Mouse (Mus musculus) midbrain, embryonic 12.5 days (tissue): Measurements from ENCODE around the gene Gxylt2. TPM values are rescaled to one million over a fixed set of nuclear protein-coding genes. Genes with fewer than 3 reads are reported as not detected.

ENCODE experiments used
- ATAC-seq: fragments of 200-750 bp; cut with Nextera tagmentation; 2 replicates; pipeline ENCODE4 v1.8.0; 2017; ENCODE audit warnings: low read depth, moderate TSS enrichment, moderate library complexity; ENCODE audit not compliant: low FRiP score
- H3K27ac ChIP-seq: fragments of 300-500 bp; sonication (generic); replicated peaks from 2 replicates; pipeline ENCODE4 v1.5.1; 2016; ENCODE audit warnings: mild to moderate bottlenecking
- H3K27me3 ChIP-seq: fragments of 300-500 bp; sonication (generic); 2 replicates; pipeline ENCODE4 v1.6.1; 2016; ENCODE audit warnings: mild to moderate bottlenecking
- H3K36me3 ChIP-seq: fragments of 300-500 bp; sonication (generic); 2 replicates; pipeline ENCODE4 v1.6.1; 2016
- H3K4me1 ChIP-seq: fragments of 300-500 bp; sonication (generic); 2 replicates; pipeline ENCODE4 v1.6.1; 2016
- H3K4me2 ChIP-seq: fragments of 300-500 bp; sonication (generic); replicated peaks from 2 replicates; pipeline ENCODE4 v1.6.1; 2016; ENCODE audit warnings: mild to moderate bottlenecking, moderate library complexity
- H3K4me3 ChIP-seq: fragments of 300-500 bp; sonication (generic); 2 replicates; pipeline ENCODE4 v1.5.1; 2016; ENCODE audit warnings: mild to moderate bottlenecking
- H3K9ac ChIP-seq: fragments of 300-500 bp; sonication (generic); replicated peaks from 2 replicates; pipeline ENCODE4 v1.6.1; 2016; ENCODE audit warnings: mild to moderate bottlenecking, moderate library complexity
- H3K9me3 ChIP-seq: fragments of 300-500 bp; sonication (generic); 2 replicates; pipeline ENCODE4 v1.6.1; 2016; ENCODE audit warnings: mild to moderate bottlenecking
- WGBS: fragments of 180-500 bp; shearing (Covaris S2); methylation state at CpG from one replicate; pipeline ENCODE4 v1.1.7; 2016; 5-methylcytosine and 5-hydroxymethylcytosine counted together
- polyA plus RNA-seq: library from polyadenylated mRNA; unstranded; fragments of >200 nt; fragmentation: Nextera tagmentation; extraction: Ambion mirVana; gene quantifications from 2 replicates; pipeline ENCODE4 v1.2.1, GENCODE M21; 2016

The Gxylt2 gene
- polyA plus RNA-seq, 1 experiment from 2014 or later: 6.0 TPM

DNA sequence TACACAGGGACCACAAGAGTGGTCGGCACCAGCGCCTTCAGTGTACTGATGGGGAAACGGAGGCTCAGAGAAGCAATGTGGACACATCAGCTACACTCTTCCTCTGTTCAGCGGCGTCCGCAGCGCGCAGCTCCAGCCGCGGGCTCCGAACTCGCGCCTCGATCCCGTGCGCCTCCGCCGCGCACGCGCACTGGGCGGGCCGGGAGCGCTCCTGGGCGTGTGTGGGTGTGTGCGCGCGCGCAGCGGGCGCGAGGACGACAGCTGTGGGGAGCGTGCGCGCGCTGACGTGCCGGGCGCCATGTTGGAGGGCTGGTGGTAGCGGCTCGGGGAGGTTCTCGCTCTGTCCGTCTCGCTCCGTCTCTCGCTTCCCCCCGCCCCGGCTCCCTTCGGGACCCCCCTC is 128.8 kb downstream of the Gxylt2 start, which contains the start of gene Ppp4r2:
Gene Ppp4r2, plus strand, starts transcription at position 268 of the 400 bp plus-strand sequence.
- Histone ChIP-seq H3K36me3 (peaks cover 31% of the 10 kb centered on the region), H3K4me3 (peak within 1 kb of the TSS; percentile 82), H3K9ac (peak within 1 kb of the TSS; percentile 86), H3K4me2 (peak within 1 kb of the TSS; percentile 56), H3K4me1 (peaks cover 18% of the 10 kb centered on the region), H3K9me3 (no peaks in the 10 kb centered on the region), H3K27ac (peak within 1 kb of the TSS; percentile 89), H3K27me3 (no peaks in the 10 kb centered on the region)
- WGBS: under 1% methylated on average over 42 of the region's 50 CpGs
- peak; percentile 93 for ATAC-seq

DNA sequence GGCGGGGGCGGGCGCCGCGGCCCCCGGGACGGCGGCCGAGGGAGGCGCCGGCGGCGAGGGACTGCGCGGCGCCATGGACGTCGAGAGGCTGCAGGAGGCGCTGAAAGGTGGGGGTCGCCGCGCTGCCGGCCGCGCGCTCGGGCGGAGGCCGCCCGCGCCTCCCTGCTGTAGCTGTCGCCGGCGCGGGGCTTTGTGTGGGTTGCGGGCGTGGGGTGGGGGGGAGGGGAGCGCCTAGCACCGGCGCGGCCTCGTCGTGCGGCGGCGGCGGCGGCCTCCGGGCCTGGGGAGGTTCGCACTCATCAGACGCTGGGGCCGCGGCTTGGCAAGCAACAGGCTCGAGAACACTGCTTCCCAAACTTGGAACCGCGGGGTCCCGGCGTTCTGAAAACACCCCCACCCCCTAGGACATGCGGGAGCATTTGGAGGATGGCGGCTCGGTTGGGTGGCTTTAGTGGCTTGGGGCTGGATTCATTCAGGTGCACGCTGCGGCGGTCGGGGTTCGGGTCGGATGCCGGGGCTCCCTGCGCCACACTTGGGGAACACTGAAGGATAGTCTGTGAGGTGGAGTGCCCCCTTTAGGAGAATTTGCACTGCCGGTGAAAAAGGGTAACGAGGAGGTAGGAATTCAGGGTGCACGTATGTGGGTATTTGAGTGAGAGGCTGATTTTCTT is 129.4 kb downstream of the Gxylt2 start:
- H3K9me3 ChIP-seq: no peaks in the 10 kb centered on the region
- H3K36me3 ChIP-seq: peaks cover 37% of the 10 kb centered on the region
- peak overlapping the region; percentile 86 for H3K9ac ChIP-seq
- peak; percentile 92 for ATAC-seq
- no peaks in the 10 kb centered on the region for H3K27me3 ChIP-seq
- H3K4me1 ChIP-seq: peaks cover 20% of the 10 kb centered on the region
- H3K4me3 ChIP-seq: peak overlapping the region; percentile 82
- WGBS: under 1% methylated on average over 42 of the region's 72 CpGs
- H3K27ac ChIP-seq: peak overlapping the region; percentile 89
- peak overlapping the region; percentile 56 for H3K4me2 ChIP-seq

DNA sequence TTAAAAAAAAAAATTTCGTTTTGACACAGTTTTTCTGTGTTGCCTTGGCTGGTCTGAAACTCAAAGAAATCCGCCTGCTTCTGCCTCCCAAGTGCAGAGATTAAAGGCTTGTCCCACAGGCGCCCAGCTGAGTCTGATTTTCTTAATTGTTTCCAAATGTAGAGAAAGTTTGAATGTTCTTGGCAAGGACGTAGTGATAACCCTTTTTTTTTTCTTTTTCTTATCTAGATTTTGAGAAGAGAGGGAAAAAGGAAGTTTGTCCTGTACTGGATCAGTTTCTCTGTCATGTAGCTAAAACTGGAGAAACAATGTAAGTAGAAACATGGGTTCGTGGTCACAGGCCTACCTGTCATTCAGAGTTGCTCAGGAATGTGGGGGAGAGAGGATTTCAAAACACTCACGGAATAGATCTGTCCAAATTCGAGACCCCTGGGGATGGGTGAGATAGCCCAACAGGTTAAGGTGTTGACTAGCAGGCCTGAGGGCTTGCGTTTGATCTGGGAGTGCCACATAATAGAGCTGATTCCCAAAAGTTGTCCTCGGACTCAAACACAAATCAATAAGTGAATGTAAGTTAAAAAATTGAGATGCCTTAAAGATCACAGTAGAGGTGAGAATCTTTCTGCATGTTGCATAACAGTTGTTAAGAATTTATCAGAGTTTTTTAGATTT is 130.1 kb downstream of the Gxylt2 start:
- H3K27me3 ChIP-seq: no peaks in the 10 kb centered on the region
- 45% methylated on average over 9 of the region's 9 CpGs for WGBS
- peak overlapping the region; percentile 82 for H3K4me3 ChIP-seq
- peak overlapping the region; percentile 86; the same call in 1 of the 2 replicates for H3K9ac ChIP-seq
- peaks cover 42% of the 10 kb centered on the region for H3K36me3 ChIP-seq
- peak overlapping the region; percentile 56 for H3K4me2 ChIP-seq
- peaks cover 20% of the 10 kb centered on the region for H3K4me1 ChIP-seq
- no peaks in the 10 kb centered on the region for H3K9me3 ChIP-seq
- no peak for ATAC-seq
- peak overlapping the region; percentile 89; the same call in 1 of the 2 replicates for H3K27ac ChIP-seq

DNA sequence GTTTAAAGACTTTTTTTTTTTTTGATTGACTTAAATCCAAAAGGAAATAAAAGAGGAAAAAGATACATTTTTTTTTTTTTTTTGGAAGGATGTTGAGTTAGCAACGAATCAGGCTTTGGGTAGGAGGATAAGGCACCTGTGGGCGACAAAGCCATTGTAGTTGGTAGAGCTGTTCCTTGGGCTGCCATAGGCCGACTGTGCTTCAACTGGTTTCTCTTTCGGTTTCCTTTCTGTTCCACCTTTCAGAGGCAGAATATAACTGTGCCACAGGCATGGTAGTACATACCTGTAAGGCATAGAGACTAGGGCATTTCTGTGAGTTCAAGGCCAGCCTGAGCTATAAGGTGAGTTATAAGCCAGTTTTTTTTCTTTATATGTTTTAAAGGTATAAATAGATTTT is 140.5 kb downstream of the Gxylt2 start:
- H3K27ac ChIP-seq: no peak overlapping the region
- H3K9me3 ChIP-seq: no peaks in the 10 kb centered on the region
- peaks cover 45% of the 10 kb centered on the region for H3K36me3 ChIP-seq
- ATAC-seq: no peak
- H3K9ac ChIP-seq: no peak overlapping the region
- H3K4me2 ChIP-seq: no peak overlapping the region
- no peak overlapping the region for H3K4me3 ChIP-seq
- 95% methylated on average over 4 of the region's 4 CpGs for WGBS
- H3K27me3 ChIP-seq: no peaks in the 10 kb centered on the region
- H3K4me1 ChIP-seq: no peaks in the 10 kb centered on the region

DNA sequence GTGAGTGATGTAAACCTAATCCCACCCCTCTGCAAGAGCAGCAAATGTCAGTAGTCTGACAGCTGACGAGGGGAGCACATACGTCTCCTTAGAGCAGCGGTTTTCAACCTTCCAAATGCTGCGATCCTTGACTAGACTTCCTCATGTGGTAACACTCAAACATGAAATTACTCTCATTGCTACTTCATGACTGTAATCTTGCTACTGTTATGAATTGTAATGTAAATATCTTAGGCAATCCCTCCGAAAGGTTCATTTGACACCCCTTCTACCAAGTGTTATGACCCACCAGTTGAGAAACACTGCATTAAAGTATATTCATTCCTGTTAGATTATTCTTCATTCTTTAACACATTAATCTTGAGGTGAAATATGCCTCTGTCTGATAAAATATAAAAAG is 142.7 kb downstream of the Gxylt2 start:
- WGBS: 91% methylated on average over 5 of the region's 5 CpGs
- Histone ChIP-seq H3K9ac (no peak overlapping the region), H3K9me3 (no peaks in the 10 kb centered on the region), H3K4me3 (no peak overlapping the region), H3K4me2 (no peak overlapping the region), H3K27me3 (no peaks in the 10 kb centered on the region), H3K36me3 (peaks cover 34% of the 10 kb centered on the region), H3K4me1 (no peaks in the 10 kb centered on the region), H3K27ac (no peak overlapping the region)
- no peak for ATAC-seq

DNA sequence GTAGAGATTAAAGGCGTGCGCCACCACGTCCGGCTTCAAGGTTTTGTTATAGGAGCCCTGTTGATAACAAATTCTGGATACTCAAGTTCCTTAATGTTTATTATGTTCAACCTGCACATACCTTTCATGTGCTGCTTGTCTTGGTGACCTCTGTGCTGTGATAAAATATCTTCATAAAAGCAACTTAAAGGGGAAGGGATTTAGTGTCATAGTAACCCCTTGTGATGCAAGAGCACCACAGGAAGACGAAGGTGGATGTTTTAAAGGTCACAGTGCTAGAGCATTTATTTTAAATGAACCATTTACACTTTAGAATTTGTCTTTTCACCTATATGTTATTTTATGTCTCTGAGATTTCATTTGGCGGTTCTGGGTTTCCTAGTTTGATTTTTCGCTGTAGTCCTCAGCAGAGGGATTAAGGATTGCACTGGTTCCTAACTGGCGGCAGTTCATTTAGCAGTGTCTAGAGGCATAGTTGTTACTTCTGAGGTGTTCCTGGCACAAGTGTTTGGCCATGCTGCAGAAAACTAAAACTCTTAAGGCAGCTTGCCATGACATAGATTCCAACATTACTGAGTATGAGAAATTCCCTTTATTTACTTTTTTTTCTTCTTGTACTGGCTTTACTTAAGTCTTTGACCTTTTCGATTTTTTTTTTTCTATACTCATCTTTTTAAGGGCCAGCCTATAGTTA is 144.3 kb downstream of the Gxylt2 start:
- H3K4me3 ChIP-seq: no peak overlapping the region
- no peaks in the 10 kb centered on the region for H3K9me3 ChIP-seq
- no peak overlapping the region for H3K4me2 ChIP-seq
- no peak for ATAC-seq
- H3K27me3 ChIP-seq: no peaks in the 10 kb centered on the region
- peaks cover 21% of the 10 kb centered on the region for H3K36me3 ChIP-seq
- H3K4me1 ChIP-seq: no peaks in the 10 kb centered on the region
- no peak overlapping the region for H3K27ac ChIP-seq
- no peak overlapping the region for H3K9ac ChIP-seq
- WGBS: 88% methylated on average over 9 of the region's 9 CpGs

DNA sequence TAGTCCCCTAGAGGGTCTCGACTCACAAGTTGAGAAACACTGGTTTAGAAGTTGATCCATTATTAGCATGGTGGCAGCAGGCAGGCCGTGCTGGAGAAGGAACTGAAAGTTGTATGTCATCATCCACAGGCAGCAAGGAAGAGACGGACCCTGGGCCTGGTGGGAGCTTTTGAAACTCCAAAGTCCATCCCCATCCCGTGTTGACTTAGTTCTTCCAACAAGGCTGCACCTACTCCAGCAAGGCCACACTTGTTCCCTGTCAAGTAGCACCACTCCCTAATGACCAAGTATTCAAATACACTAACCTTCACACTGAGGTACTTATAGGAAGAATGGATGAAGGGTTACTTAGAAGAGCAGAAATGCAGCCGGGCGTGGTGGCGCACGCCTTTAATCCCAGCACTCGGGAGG is 146.1 kb downstream of the Gxylt2 start:
- Histone ChIP-seq H3K4me2 (no peak overlapping the region), H3K9me3 (no peaks in the 10 kb centered on the region), H3K27ac (no peak overlapping the region), H3K9ac (no peak overlapping the region), H3K27me3 (no peaks in the 10 kb centered on the region), H3K4me3 (no peak overlapping the region), H3K36me3 (peaks cover 32% of the 10 kb centered on the region), H3K4me1 (no peaks in the 10 kb centered on the region)
- no peak for ATAC-seq
- 91% methylated on average over 9 of the region's 9 CpGs for WGBS

DNA sequence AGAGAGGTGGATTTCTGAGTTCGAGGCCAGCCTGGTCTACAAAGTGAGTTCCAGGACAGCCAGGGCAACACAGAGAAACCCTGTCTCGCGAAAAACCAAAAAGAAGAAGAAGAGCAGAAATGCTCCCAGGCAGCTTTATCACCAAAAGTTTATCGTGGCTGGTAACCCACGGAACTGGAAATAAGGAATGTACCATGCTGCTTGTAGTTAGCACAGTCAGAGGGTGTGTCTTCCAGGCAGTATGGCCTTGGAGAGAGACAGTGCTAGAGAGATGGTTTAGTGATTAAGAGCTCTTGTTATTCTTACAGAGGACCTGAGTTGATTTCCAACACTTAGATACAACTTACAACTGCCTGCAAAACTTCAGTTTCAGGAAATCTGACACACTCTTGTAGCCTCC is 146.5 kb downstream of the Gxylt2 start:
- 93% methylated on average over 5 of the region's 5 CpGs for WGBS
- no peak overlapping the region for H3K4me3 ChIP-seq

More for the DNA sequence above, 146.5 kb downstream of the Gxylt2 start:
- H3K9ac ChIP-seq: no peak overlapping the region
- no peaks in the 10 kb centered on the region for H3K9me3 ChIP-seq
- no peaks in the 10 kb centered on the region for H3K27me3 ChIP-seq
- no peak for ATAC-seq
- H3K27ac ChIP-seq: no peak overlapping the region
- no peaks in the 10 kb centered on the region for H3K4me1 ChIP-seq
- H3K36me3 ChIP-seq: peaks cover 37% of the 10 kb centered on the region
- no peak overlapping the region for H3K4me2 ChIP-seq

Other genes starting within 250 kb of the Gxylt2 start
- 16.8 and 17.3 TPM in 2 replicates for gene Shq1, start 33.6 kb upstream of the Gxylt2 start, polyA plus RNA-seq
- gene Ppp4r2, start 128.9 kb downstream of the Gxylt2 start, polyA plus RNA-seq: 28.0 and 29.4 TPM in 2 replicates